Mouse (Mus musculus) layer of hippocampus, postnatal 25 days (tissue): Measurements from ENCODE around the gene Ccnd3. TPM values are rescaled to one million over a fixed set of nuclear protein-coding genes. Genes with fewer than 3 reads are reported as not detected.

Experiments
- DNase-seq, 2 experiments: peaks; one replicate each; pipeline ENCODE4 v3.0.0; 2022; ENCODE audit warnings: mixed read lengths in 2 of 2, low spot score in 1 of 2; ENCODE audit errors: extremely low spot score in 1 of 2
- total RNA-seq, 2 experiments: library from RNA; stranded (reverse); gene quantifications; 2 replicates each; pipeline ENCODE4 v1.2.3; 2021

Gene Ccnd3
- 10 to 100 TPM; 30.2 to 39.9 TPM for total RNA-seq

- peak in 1 of 2 experiments; percentile 46 for DNase-seq
Measured at GRCm38 (mm10) chr17:47504941-47505346, at the start of gene Ccnd3. Ccnd3 (plus strand) TSS chr17:47505051.

- DNase-seq: no peak
Measured at GRCm38 (mm10) chr17:47458310-47458709, 46.5 kb upstream of the Ccnd3 start.

DNA sequence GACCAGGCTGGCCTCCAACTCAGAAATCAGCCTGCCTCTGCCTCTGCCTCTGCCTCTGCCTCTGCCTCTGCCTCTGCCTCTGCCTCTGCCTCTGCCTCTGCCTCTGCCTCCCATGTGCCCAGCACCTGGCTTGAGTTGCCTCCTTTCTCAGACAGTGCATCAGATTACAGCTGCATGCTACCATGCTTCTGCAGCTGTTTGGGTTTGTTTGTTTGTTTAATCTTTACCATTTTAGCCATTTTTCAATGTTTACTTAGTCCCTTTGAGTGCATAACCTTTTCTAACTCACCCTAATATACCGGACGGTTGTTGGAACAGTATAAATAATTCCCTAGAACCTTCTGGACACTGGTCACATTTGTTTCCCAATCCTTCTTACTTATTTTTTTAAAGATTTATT, 45.9 kb upstream of the Ccnd3 start:
- DNase-seq: no peak

DNA sequence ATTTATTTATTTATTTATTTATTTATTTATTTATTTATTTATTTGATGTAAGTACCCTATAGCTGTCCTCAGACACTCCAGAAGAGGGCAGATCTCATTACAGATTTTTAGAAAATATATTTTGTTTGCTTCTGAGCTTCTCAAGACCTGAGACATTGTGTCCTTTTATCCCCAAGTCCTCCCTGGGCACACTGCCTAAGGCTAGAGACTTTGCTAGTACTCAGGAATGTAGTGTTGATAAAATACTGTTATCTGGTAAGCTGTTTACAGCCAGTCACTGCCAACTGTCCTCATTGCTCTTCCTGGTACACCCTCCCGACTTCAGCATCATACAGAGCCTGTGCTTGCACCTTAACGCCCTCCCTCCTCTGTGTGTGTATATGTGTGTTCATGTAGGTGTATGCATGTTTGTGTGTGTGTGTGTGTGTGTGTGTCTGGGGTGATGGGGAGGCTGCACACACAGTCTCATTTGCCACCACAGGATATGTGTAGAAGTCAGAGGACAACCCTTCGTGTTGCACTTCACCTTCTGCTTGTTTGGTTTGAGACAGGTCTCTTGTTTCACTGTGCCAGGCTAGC, 45.4 kb upstream of the Ccnd3 start:
- DNase-seq: no peak

- no peak for DNase-seq
Measured at GRCm38 (mm10) chr17:47461688-47462087, 43.2 kb upstream of the Ccnd3 start.

- no peak for DNase-seq
Measured at GRCm38 (mm10) chr17:47462209-47462608, 42.6 kb upstream of the Ccnd3 start.

DNA sequence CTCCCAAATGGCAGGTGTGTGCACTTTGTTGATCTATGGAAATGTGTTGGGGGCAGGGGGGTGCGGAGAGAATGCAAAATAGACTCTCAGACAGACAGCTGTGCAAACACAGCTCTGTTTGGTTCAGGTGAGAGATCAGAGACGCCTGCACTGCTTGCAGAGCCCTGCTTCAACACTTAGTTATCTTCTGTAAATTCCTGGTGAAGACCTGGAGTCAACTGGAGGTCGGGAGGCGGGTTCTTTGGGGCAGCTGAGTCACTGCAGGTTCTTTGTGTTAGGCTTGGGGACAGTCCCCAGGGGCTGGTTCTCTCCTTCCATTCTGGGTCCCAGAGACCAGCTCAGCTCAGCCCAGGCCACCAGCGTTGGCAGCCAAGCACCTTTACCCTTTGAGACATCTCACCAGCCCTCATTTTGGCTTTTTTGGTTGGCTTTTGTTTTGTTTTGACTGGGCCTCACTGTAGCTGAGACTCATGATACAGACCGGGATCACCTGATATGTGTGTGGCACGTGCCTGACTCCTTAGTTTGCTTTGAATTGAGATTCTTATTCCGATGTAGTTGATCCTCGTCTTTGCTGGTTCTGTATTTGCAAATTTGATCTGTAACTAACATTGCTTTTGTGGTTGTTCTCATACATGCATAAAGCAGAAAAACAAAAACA, 42.0 kb upstream of the Ccnd3 start:
- no peak for DNase-seq

DNA sequence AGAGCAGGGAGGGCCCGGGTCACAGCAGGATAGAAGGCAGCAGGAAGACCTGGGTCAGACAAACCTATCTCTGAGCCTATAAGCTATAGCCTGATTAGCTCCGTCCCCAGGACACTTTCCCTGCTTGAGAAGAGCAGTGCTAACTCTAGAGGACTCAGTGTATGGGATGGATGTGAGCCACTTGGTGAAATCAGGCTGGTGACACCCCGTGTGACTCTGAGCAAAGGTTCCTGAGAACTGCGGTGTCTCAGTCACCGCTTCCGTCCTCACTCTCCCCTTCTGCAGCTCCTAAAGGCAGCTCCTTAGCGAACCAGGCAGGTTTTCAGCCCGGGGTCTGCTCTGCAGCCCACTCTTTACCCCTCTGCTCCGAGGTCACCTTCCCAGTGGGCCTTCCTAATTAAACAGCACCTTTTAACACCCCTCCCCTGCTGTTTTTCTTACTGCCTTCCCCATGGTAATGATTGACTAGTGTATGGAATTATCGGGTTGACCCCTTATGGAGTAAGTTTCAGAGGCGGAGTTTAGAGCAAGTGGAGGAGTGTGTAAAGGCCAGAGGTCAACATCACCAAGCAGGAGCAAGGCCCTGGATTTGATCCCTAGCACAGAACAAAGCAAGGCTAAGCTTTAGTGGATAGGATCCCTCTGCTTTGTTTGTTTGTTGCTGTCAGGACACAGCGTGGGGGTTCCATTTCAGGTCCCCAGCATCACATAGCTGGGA, 40.4 kb upstream of the Ccnd3 start:
- DNase-seq: no peak

- no peak for DNase-seq
Measured at GRCm38 (mm10) chr17:47465016-47465415, 39.8 kb upstream of the Ccnd3 start.

DNA sequence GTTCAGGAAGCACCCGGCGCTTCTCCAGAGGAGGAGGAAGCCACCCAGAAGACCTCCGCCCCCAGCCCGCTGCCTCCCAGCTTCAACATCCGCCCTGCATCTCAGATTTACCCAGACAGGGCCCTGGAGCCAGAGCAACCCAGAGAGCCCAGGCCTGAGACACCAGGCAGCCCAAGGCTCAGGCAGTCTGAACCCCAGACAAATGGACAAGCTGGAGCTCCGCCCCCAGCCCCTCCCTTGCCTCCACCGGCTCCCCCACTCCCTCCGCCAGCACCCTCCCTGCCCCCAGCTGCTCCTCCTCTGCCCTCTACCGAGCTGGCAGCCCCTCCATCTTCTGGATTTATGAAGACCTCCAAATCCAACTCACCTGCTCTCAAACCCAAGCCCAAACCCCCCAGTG, 38.6 kb upstream of the Ccnd3 start:
- no peak for DNase-seq

- no peak for DNase-seq
Measured at GRCm38 (mm10) chr17:47467659-47468058, 37.2 kb upstream of the Ccnd3 start.

DNA sequence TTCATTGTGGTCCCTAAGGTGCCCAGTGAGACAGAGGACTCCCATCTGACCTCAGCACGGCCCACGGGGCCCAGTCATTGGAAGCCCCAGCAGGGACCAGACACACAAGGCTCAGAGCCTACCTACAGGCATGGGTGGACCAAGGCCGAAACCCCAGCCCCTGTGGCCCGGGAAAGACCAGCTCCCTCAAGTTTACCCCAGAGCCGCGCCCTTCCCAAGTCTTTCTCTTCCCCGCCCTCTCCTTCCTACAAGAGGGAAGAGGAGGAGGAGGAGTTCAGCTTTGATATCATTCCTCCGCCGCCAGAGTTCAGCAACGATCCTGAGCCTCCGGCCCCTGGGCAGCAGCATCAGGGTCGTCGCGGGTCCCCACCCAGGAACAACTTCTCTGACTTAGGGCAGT, 36.8 kb upstream of the Ccnd3 start:
- no peak for DNase-seq

GRCm38 (mm10) chr17:47468466-47468865, 36.4 kb upstream of the Ccnd3 start:
- DNase-seq: no peak

DNA sequence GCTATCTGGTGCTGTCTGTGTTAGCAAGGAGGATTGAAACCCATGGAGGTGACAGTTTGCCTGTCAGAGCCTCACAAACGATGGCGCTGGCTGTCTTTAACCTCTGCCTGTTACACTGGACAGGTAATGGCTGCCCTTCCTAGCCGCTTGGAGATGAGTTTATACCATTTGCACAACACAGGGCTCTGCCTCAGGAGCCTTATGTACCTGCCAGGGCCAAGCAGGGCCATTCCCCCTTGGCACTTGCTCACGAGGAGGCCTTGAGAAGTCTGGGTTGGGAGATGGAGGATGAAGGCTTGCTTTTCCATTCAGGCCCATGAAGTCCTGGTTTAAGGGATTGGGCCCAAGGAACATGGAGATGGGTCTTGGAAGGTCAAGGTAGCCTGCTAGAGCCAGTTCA, 35.2 kb upstream of the Ccnd3 start:
- DNase-seq: no peak

DNA sequence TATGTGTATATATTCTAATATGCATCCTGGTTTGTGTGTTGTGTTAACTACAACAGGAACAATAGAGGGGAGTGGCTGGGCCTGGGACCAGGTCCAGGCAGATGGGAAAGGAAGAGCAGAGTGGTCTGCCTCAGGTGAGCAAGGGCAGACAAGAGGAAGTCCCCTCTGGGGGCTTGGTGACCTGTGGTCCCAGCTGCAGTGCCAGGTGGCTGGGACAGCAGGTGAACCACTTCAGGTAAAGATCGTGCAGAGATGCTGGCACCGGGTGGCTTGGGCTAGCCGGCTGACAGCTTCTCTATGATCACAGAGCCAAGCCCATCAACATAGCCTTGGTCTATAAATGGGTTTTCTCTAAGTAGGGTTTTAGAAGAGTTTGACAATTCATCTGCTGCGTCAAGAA, 34.7 kb upstream of the Ccnd3 start:
- no peak for DNase-seq

GRCm38 (mm10) chr17:47470686-47471085, 34.2 kb upstream of the Ccnd3 start:
- no peak for DNase-seq

DNA sequence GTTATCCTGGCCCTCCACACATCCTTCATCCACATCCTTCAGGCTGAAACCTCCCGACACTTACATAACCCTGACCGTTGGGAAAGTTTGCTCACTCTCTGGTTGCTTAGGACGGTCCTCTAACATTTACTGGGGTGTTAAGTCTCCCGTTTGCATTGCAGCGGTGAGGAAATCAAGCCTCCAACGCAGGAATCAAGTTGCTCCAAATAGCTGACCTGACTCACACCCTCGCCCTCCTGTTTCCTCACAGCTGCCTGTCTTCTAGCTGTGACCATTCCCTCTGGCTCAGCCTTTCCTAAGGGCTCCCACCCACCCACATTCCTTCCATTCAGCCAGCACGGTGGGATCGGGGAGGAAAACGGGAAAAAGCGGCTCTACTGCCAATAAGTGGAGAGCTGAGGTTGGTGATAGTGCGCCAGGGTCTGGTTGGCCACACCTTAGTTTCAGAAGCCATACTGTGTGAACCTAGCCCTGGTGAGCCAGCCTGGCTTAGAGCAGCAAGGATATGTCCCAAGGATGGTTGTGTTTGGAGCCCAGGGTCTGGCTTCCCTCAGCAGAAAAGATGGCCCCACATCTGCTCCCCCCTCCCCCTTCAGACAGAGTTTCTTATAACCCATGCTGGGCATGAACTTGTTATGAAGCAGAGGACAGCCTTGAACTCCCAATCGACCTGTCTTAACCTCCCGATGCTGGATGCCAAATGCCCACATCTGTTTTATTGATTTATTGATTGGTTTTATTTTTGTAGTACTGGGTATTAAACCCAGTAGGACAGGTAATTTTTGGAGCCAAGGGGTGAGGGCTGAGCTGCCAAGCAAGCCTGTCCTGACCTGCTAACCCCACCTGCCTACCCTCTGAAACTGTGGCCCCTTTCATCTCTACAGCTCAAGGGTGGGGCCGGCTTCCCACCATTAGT, 32.2 kb upstream of the Ccnd3 start:
- no peak for DNase-seq

GRCm38 (mm10) chr17:47473434-47473974, 31.3 kb upstream of the Ccnd3 start:
- DNase-seq: peak in 1 of 2 experiments; percentile 66

DNA sequence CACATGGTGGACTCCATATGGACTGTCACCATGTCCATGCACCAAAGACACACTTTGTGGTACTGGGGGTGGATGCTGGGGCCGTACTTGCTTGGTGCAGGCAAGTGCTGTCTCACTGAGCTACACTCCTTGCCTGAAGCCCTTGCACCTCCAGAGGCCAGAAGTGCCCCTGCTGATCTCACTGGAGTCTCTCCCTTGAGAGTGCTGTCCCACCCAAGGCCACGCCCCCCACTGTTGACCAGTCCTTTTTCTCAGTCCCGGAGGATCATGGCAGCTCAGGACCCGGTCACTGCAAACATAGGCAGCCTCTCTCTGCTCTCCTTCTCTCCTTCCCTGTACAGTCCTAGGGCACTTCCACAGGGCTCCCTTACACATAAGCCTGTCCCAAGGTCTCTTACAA, 30.6 kb upstream of the Ccnd3 start:
- no peak for DNase-seq

GRCm38 (mm10) chr17:47475181-47475580, 29.7 kb upstream of the Ccnd3 start:
- no peak for DNase-seq

GRCm38 (mm10) chr17:47475714-47476113, 29.1 kb upstream of the Ccnd3 start:
- DNase-seq: no peak
